Mouse (Mus musculus): Measurements from ENCODE around the gene Rad21l.

Gene Rad21l

GRCm38 (mm10) chr2:151668433-151668832 is at the start of gene Rad21l:
Gene Rad21l (minus strand): TSS chr2:151668533.
- no peak for DNase-seq

GRCm38 (mm10) chr2:151716318-151717055 is 48.2 kb upstream of the Rad21l start:
- no peak for DNase-seq

- no peak for DNase-seq
Measured at GRCm38 (mm10) chr2:151715526-151715925, 47.2 kb upstream of the Rad21l start.

GRCm38 (mm10) chr2:151712647-151713046 is 44.3 kb upstream of the Rad21l start:
- DNase-seq: no peak

GRCm38 (mm10) chr2:151702851-151703190 is 34.5 kb upstream of the Rad21l start:
- DNase-seq: no peak

- DNase-seq: peak; percentile 32 to 48
Measured at GRCm38 (mm10) chr2:151702146-151702850, 34.0 kb upstream of the Rad21l start.

GRCm38 (mm10) chr2:151701231-151702145 is 33.2 kb upstream of the Rad21l start, which contains the start of gene Tmem74b:
Gene Tmem74b (plus strand): TSS chr2:151702008.
- peak; percentile 15 to 21 for DNase-seq

- DNase-seq: no peak
Measured at GRCm38 (mm10) chr2:151682976-151683375, 14.6 kb upstream of the Rad21l start.

GRCm38 (mm10) chr2:151682357-151682756 is 14.0 kb upstream of the Rad21l start:
- DNase-seq: peak; percentile 43 to 44

GRCm38 (mm10) chr2:151676234-151676633 is 7.9 kb upstream of the Rad21l start:
- peak; percentile 11 to 26 for DNase-seq

- peak in 1 of 2 experiments; percentile 19 for DNase-seq
Measured at GRCm38 (mm10) chr2:151670968-151671329, 2.6 kb upstream of the Rad21l start.

- no peak for DNase-seq
Measured at GRCm38 (mm10) chr2:151670026-151670967, 2.0 kb upstream of the Rad21l start.

GRCm38 (mm10) chr2:151652053-151652452 is 16.3 kb downstream of the Rad21l start:
- no peak for DNase-seq

GRCm38 (mm10) chr2:151636015-151636402 is 32.3 kb downstream of the Rad21l start:
- DNase-seq: no peak

GRCm38 (mm10) chr2:151635362-151636014 is 32.8 kb downstream of the Rad21l start:
- no peak for DNase-seq

- DNase-seq: no peak
Measured at GRCm38 (mm10) chr2:151634903-151635302, 33.4 kb downstream of the Rad21l start.

- DNase-seq: peak in 1 of 2 experiments; percentile 3
Measured at GRCm38 (mm10) chr2:151632982-151633381, 35.4 kb downstream of the Rad21l start.

GRCm38 (mm10) chr2:151632159-151632814 is 36.0 kb downstream of the Rad21l start, which contains the start of gene Snph:
Gene Snph (minus strand): TSS chr2:151632593.
- peak; percentile 74 to 77 for DNase-seq

- DNase-seq: no peak
Measured at GRCm38 (mm10) chr2:151631406-151632158, 36.8 kb downstream of the Rad21l start.

- peak in 1 of 2 experiments; percentile 3 for DNase-seq
Measured at GRCm38 (mm10) chr2:151629310-151629709, 39.0 kb downstream of the Rad21l start.

Data from cerebellum, postnatal 36 days (tissue).